In genomic region chr2:11637115-11637514, GRCm38 (mm10) we compare ENCODE assay signal across 16 mouse cellular contexts. TPM values are rescaled to one million over a fixed set of nuclear protein-coding genes. Genes with fewer than 3 reads are reported as not detected.
DNase-seq lines count a peak whose midpoint lies in the region; ATAC-seq and TF ChIP-seq lines count a peak whose summit lies in the region.
"Had no signal": no experiment of that assay in that cellular context is flagged by ENCODE, and none has a peak within 500 bp of the region (broad histone marks: within the 10 kb centered on the region; RNA-seq: fewer than 3 reads in every experiment).

No protein-coding gene starts in this region.

- no peaks in the 10 kb centered on the region for H3K36me3 ChIP-seq in kidney, adult 2 months (ENCODE audit: control insufficient read depth, insufficient read depth, low read length)
- H3K36me3 ChIP-seq in limb, embryonic 10.5 days: no peaks in the 10 kb centered on the region
- no peaks in the 10 kb centered on the region for H3K36me3 ChIP-seq in forebrain, embryonic 15.5 days
- H3K36me3 ChIP-seq: forebrain, embryonic 10.5 days; limb, embryonic 12.5 days had no signal

- no peaks in the 10 kb centered on the region for H3K4me1 ChIP-seq in kidney, adult 2 months (ENCODE audit: control insufficient read depth, insufficient read depth, low read length)
- H3K4me1 ChIP-seq in limb, embryonic 10.5 days: no peaks in the 10 kb centered on the region
- H3K4me1 ChIP-seq in forebrain, embryonic 15.5 days: no peaks in the 10 kb centered on the region
- H3K4me1 ChIP-seq: forebrain, embryonic 10.5 days; limb, embryonic 12.5 days had no signal

- H3K27me3 ChIP-seq in kidney, adult 2 months (replicated peaks; ENCODE audit: control insufficient read depth, insufficient read depth, low read length): no peaks in the 10 kb centered on the region
- H3K27me3 ChIP-seq in limb, embryonic 10.5 days (ENCODE audit: low read depth, poor library complexity, severe bottlenecking): no peaks in the 10 kb centered on the region
- no peaks in the 10 kb centered on the region for H3K27me3 ChIP-seq in forebrain, embryonic 15.5 days
- H3K27me3 ChIP-seq: limb, embryonic 12.5 days had no signal

- H3K27ac ChIP-seq in kidney, adult 2 months (ENCODE audit: insufficient read depth, low read depth, low read length): no peak overlapping the region
- H3K27ac ChIP-seq in limb, embryonic 10.5 days: no peak overlapping the region
- H3K27ac ChIP-seq in forebrain, embryonic 15.5 days (replicated peaks): no peak overlapping the region
- H3K27ac ChIP-seq: forebrain, embryonic 10.5 days; hindbrain, embryonic 14.5 days; limb, embryonic 12.5 days had no signal

- no peak overlapping the region for H3K4me2 ChIP-seq in forebrain, embryonic 15.5 days (replicated peaks)
- H3K4me2 ChIP-seq: hindbrain, embryonic 14.5 days; limb, embryonic 12.5 days had no signal

- no peak for TF ChIP-seq POLR2A in kidney, adult 2 months (IDR thresholded peaks at IDR 0.05; ENCODE audit: low read depth, low read length)

- peak; percentile 15 for DNase-seq in kidney, adult 2 months
- no peak for DNase-seq in kidney, postnatal 10 days
- peak; percentile 62 to 66 for DNase-seq in B cell, adult 2 months
- peak; percentile 33 for DNase-seq in skeletal muscle tissue, adult 2 months (ENCODE audit: low read depth, low spot score)
- no peak for DNase-seq in right cerebral cortex, postnatal 25 days
- no peak for DNase-seq in limb, embryonic 10.5 days (ENCODE audit: low spot score)
- DNase-seq: gastrocnemius, postnatal 14 days; right cerebral cortex, postnatal 14 days had no signal

- peak; percentile 96 for ATAC-seq in common myeloid progenitor, adult 5-6 weeks (replicated peaks; ENCODE audit: low read depth, poor library complexity, severe bottlenecking)
- ATAC-seq in forebrain, embryonic 15.5 days (replicated peaks): no peak

- H3K9ac ChIP-seq in forebrain, embryonic 15.5 days (replicated peaks): no peak overlapping the region
- H3K9ac ChIP-seq: hindbrain, embryonic 14.5 days; limb, embryonic 12.5 days had no signal

- no peaks in the 10 kb centered on the region for H3K9me3 ChIP-seq in limb, embryonic 10.5 days (replicated peaks)
- H3K9me3 ChIP-seq in forebrain, embryonic 15.5 days: no peaks in the 10 kb centered on the region
- H3K9me3 ChIP-seq: forebrain, embryonic 10.5 days; limb, embryonic 12.5 days had no signal

- H3K4me3 ChIP-seq in kidney, adult 2 months (ENCODE audit: insufficient read depth, low read depth, low read length): no peak overlapping the region
- no peak overlapping the region for H3K4me3 ChIP-seq in limb, embryonic 10.5 days
- no peak overlapping the region for H3K4me3 ChIP-seq in forebrain, embryonic 15.5 days
- H3K4me3 ChIP-seq: forebrain, embryonic 10.5 days; limb, embryonic 12.5 days had no signal

- 54% methylated on average over 1 of the region's 1 CpGs for WGBS in kidney, adult 2 months
- WGBS in limb, embryonic 10.5 days: 65% methylated on average over 1 of the region's 1 CpGs
- WGBS in forebrain, embryonic 15.5 days: 68% methylated on average over 1 of the region's 1 CpGs

- TF ChIP-seq CTCF in kidney, adult 2 months (conservative IDR thresholded peaks at IDR 0.05; ENCODE audit: insufficient read depth, insufficient read length, low read depth, low read length): no peak

RNA-seq across cellular contexts. Expression of gene Il2ra, which starts 5.5 kb away (rescaled TPM):
- 0.14 and 0.42 TPM in 2 replicates for polyA plus RNA-seq in kidney, adult 2 months (2012; rRNA removed)
- total RNA-seq in common myeloid progenitor, adult 5-6 weeks (2017): not detected in 2 replicates
- not detected in 2 replicates for polyA plus RNA-seq in limb, embryonic 10.5 days (2016; fragmentation: Nextera tagmentation; extraction: Ambion mirVana)
- polyA plus RNA-seq in forebrain, embryonic 15.5 days (2015; fragmentation: Nextera tagmentation; extraction: Ambion mirVana): not detected in 2 replicates
- polyA plus RNA-seq: forebrain, embryonic 10.5 days; hindbrain, embryonic 14.5 days; limb, embryonic 12.5 days; neural tube, embryonic 11.5 days had no signal

RNA-seq across cellular contexts. Expression of gene Gm17490, which starts 11.1 kb away (rescaled TPM):
- polyA plus RNA-seq in kidney, adult 2 months (2012; rRNA removed): not detected in 2 replicates
- not detected in 2 replicates for total RNA-seq in common myeloid progenitor, adult 5-6 weeks (2017)
- polyA plus RNA-seq in limb, embryonic 10.5 days (2016; fragmentation: Nextera tagmentation; extraction: Ambion mirVana): not detected in 2 replicates
- polyA plus RNA-seq in forebrain, embryonic 15.5 days (2015; fragmentation: Nextera tagmentation; extraction: Ambion mirVana): not detected in 2 replicates
- total RNA-seq: gastrocnemius, postnatal 14 days had no signal
- polyA plus RNA-seq: forebrain, embryonic 10.5 days; hindbrain, embryonic 14.5 days; large intestine, adult 2 months; limb, embryonic 12.5 days; neural tube, embryonic 11.5 days; urinary bladder, adult 2 months had no signal

RNA-seq across cellular contexts. Expression of gene Rbm17, which starts 33.2 kb away (rescaled TPM):
- 41.3 and 48.7 TPM in 2 replicates for polyA plus RNA-seq in kidney, adult 2 months (2012; rRNA removed)
- 153 and 213 TPM in 2 replicates for total RNA-seq in common myeloid progenitor, adult 5-6 weeks (2017)
- polyA plus RNA-seq in limb, embryonic 10.5 days (2016; fragmentation: Nextera tagmentation; extraction: Ambion mirVana): 190 and 195 TPM in 2 replicates
- polyA plus RNA-seq in forebrain, embryonic 15.5 days (2015; fragmentation: Nextera tagmentation; extraction: Ambion mirVana): 139 and 140 TPM in 2 replicates

Comparison
In these comparisons a context has a peak if more than half of its experiments do, and no peak if none do; other contexts are left out.
1. DNase-seq: peak in kidney, adult 2 months (single experiment), B cell, adult 2 months (2 of 2) and skeletal muscle tissue, adult 2 months (single experiment); none in kidney, postnatal 10 days (single experiment), right cerebral cortex, postnatal 25 days (single experiment) and limb, embryonic 10.5 days (single experiment).